Mouse (Mus musculus): ENCODE measurements around the gene Nsmf.
A peak's percentile ranks its signal among the peaks of the same experiment; 100 is the strongest.

Nsmf gene

DNA sequence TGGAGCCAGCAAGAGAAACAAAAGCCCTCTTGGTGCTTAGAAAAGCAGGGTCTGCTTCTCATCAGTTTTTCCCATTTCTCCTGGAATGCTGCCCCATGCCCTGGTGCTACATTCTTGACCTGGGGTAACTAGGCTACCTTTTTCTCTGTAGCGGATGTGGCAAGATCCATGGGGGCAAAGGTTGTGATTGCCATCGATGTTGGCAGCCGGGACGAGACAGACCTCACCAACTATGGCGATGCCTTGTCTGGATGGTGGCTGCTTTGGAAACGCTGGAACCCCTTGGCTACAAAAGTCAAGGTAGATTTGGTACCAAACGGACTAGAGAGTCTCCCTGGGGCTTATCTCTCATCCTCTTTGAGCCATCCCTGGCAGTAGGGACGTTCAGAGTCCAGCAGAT is 2.7 kb upstream of the Nsmf start:
- Histone ChIP-seq H3K4me1 (replicated peaks; ENCODE audit: low read depth, low read length) (peaks cover 20% of the 10 kb centered on the region), H3K36me3 (ENCODE audit: insufficient read depth, low read length) (peaks cover 21% of the 10 kb centered on the region; the same call in 1 of the 2 replicates), H3K4me3 (replicated peaks; ENCODE audit: low read length) (no peak overlapping the region), H3K27me3 (ENCODE audit: insufficient read depth, low read length) (peaks cover 25% of the 10 kb centered on the region), H3K9me3 (ENCODE audit: low read length) (no peaks in the 10 kb centered on the region)
- TF ChIP-seq POU5F1 (IDR thresholded peaks at IDR 0.05; ENCODE audit: borderline replicate concordance, low read length): no peak
- TF ChIP-seq CTCF (conservative IDR thresholded peaks at IDR 0.05; ENCODE audit: low read length): no peak

DNA sequence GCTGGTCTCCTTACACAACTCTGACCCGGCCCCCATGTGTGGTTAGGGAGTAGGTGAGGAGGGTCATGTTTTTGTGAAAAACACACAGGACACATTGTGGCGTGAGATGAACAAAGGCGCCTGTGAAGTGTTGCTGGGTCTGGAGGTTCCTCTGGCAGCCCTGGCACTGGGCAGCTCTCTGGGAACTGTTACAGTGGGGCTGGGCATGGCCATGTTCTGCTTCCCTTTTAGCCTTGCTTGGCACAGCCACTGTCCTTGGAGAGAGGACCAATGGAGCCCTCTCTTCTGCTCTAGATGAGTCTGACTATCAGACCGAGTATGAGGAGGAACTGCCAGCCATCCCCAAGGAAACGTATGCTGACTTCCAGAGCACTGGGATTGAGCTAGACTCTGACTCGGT is 1.1 kb upstream of the Nsmf start:
- Histone ChIP-seq H3K4me1 (replicated peaks; ENCODE audit: low read depth, low read length) (peaks cover 23% of the 10 kb centered on the region), H3K4me3 (replicated peaks; ENCODE audit: low read length) (no peak overlapping the region), H3K9me3 (ENCODE audit: low read length) (no peaks in the 10 kb centered on the region), H3K27me3 (ENCODE audit: insufficient read depth, low read length) (peaks cover 25% of the 10 kb centered on the region), H3K36me3 (ENCODE audit: insufficient read depth, low read length) (peaks cover 21% of the 10 kb centered on the region; the same call in 1 of the 2 replicates)
- TF ChIP-seq CTCF (conservative IDR thresholded peaks at IDR 0.05; ENCODE audit: low read length) (no peak), NANOG (IDR thresholded peaks at IDR 0.05; ENCODE audit: borderline replicate concordance, low read length) (no peak), POU5F1 (IDR thresholded peaks at IDR 0.05; ENCODE audit: borderline replicate concordance, low read length) (no peak)

DNA sequence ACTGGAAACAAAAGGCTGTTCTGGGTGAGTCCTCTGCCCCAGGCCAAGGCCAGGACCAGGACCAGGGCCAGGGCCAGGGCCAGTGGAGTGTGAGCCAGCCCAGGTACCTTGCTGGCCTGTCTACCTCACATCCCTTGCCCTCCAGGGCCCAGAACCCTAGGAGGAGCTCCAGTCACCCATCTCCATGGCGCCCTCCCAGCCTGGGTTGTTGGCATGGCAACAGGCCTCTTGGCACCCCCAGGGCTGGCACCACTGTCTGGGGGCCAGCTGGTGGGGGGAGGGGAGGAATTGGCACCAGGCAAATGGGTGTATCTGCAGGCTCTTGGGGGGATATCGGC is 882 bp downstream of the Nsmf start:
- no peaks in the 10 kb centered on the region for H3K9me3 ChIP-seq (ENCODE audit: low read length)
- peaks cover 21% of the 10 kb centered on the region; the same call in 1 of the 2 replicates for H3K36me3 ChIP-seq (ENCODE audit: insufficient read depth, low read length)
- H3K4me3 ChIP-seq (replicated peaks; ENCODE audit: low read length): peak overlapping the region; percentile 83
- peaks cover 27% of the 10 kb centered on the region for H3K27me3 ChIP-seq (ENCODE audit: insufficient read depth, low read length)
- peaks cover 40% of the 10 kb centered on the region for H3K4me1 ChIP-seq (replicated peaks; ENCODE audit: low read depth, low read length)
- no peak for TF ChIP-seq POU5F1 (IDR thresholded peaks at IDR 0.05; ENCODE audit: borderline replicate concordance, low read length)
- TF ChIP-seq CTCF (conservative IDR thresholded peaks at IDR 0.05; ENCODE audit: low read length): no peak
- no peak for TF ChIP-seq NANOG (IDR thresholded peaks at IDR 0.05; ENCODE audit: borderline replicate concordance, low read length)

DNA sequence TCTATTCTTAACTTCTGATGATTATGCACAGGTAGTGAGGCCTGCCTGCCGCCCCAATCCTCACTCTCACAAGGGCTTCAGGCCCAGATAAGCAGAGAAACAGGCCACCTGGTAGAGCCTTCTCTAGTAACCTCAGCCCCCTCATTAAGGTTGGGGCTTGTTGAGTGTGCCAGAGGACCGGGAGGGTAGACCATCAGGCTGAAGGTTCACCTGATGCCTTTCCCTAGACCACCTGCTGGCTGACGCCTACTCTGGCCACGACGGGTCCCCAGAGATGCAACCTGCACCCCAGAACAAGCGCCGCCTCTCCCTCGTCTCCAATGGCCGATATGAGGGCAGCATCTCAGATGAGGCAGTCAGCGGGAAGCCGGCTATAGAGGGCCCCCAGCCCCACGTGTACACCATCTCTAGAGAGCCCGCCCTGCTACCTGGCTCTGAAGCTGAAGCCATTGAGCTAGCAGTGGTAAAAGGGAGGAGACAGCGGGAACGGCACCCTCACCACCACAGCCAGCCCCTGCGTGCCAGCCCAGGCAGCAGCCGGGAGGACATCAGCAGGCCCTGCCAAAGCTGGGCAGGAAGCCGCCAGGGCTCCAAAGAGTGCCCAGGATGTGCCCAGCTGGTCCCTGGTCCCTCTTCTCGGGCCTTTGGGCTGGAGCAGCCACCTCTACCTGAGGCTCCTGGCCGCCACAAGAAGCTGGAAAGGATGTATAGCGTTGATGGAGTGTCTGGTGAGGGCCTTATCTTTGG is 1.4 kb downstream of the Nsmf start:
- Histone ChIP-seq H3K36me3 (ENCODE audit: insufficient read depth, low read length) (peaks cover 21% of the 10 kb centered on the region; the same call in 1 of the 2 replicates), H3K27me3 (ENCODE audit: insufficient read depth, low read length) (peaks cover 30% of the 10 kb centered on the region), H3K4me1 (replicated peaks; ENCODE audit: low read depth, low read length) (peaks cover 40% of the 10 kb centered on the region), H3K4me3 (replicated peaks; ENCODE audit: low read length) (peak overlapping the region; percentile 65), H3K9me3 (ENCODE audit: low read length) (no peaks in the 10 kb centered on the region)
- TF ChIP-seq CTCF (conservative IDR thresholded peaks at IDR 0.05; ENCODE audit: low read length) (no peak), POU5F1 (IDR thresholded peaks at IDR 0.05; ENCODE audit: borderline replicate concordance, low read length) (no peak), NANOG (IDR thresholded peaks at IDR 0.05; ENCODE audit: borderline replicate concordance, low read length) (no peak)

DNA sequence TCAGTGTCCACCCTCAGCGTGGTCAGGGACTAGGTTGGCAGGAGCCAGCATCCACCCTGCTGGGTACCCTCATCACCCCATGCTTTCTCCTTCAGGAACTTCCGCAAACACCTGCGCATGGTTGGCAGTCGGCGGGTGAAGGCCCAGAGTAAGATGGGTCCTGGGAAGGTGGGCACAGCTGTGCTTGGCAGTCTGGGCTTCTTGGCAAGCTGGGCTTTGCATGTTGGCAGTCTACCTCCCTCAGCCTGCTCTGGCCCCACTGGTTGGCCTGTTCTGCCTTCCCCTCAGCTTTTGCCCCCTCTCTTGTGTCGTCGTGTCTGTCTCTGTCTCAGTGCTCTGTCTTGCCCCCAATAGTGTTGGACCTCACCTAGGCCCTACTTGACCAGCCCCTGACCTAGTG is 4.8 kb downstream of the Nsmf start:
- Histone ChIP-seq H3K4me3 (replicated peaks; ENCODE audit: low read length) (no peak overlapping the region), H3K4me1 (replicated peaks; ENCODE audit: low read depth, low read length) (peaks cover 38% of the 10 kb centered on the region), H3K36me3 (ENCODE audit: insufficient read depth, low read length) (no peaks in the 10 kb centered on the region), H3K9me3 (ENCODE audit: low read length) (no peaks in the 10 kb centered on the region), H3K27me3 (ENCODE audit: insufficient read depth, low read length) (peaks cover 29% of the 10 kb centered on the region)
- TF ChIP-seq CTCF (conservative IDR thresholded peaks at IDR 0.05; ENCODE audit: low read length) (no peak), POU5F1 (IDR thresholded peaks at IDR 0.05; ENCODE audit: borderline replicate concordance, low read length) (no peak), NANOG (IDR thresholded peaks at IDR 0.05; ENCODE audit: borderline replicate concordance, low read length) (no peak)

DNA sequence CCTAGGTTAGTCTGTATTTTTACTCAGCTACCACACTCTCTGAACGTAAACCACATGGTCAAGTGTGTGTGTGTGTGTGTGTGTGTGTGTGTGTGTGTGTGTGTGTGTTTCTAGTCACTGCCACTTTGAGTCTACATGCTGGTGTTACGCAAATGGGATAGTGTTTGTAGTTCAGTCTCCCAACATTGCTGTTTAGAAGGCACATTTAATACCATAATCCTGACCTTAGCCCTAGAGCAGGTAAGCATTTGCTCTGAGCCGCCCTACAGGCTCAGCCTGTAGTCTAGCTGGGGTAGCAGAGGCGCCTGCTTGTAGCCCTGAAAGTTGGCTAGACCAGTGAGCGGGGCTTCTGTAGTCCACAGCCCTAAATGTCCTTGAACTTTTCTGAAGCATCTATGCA is 9.4 kb downstream of the Nsmf start:
- TF ChIP-seq NANOG (IDR thresholded peaks at IDR 0.05; ENCODE audit: borderline replicate concordance, low read length) (no peak), CTCF (conservative IDR thresholded peaks at IDR 0.05; ENCODE audit: low read length) (no peak), POU5F1 (IDR thresholded peaks at IDR 0.05; ENCODE audit: borderline replicate concordance, low read length) (no peak)
- Histone ChIP-seq H3K27me3 (ENCODE audit: insufficient read depth, low read length) (peaks cover 9% of the 10 kb centered on the region), H3K4me1 (replicated peaks; ENCODE audit: low read depth, low read length) (peaks cover 13% of the 10 kb centered on the region), H3K4me3 (replicated peaks; ENCODE audit: low read length) (no peak overlapping the region), H3K36me3 (ENCODE audit: insufficient read depth, low read length) (no peaks in the 10 kb centered on the region), H3K9me3 (ENCODE audit: low read length) (no peaks in the 10 kb centered on the region)

DNA sequence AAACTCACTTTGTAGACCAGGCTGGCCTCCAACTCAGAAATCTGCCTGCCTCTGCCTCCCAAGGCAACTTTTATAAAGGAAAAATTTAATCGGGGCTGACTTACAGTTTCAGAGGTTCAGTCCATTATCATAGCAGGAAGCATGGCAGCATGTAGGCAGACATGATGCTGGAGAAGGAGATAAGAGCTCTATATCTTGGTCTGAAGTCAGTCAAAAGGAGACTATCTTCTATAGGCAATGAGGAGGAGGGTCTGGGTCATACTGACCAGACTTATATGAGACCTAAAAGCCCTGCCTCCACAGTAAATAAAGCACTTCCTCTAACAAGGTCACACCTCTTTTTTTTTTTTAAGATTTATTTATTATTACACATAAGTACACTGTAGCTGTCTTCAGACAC is 10.1 kb downstream of the Nsmf start:
- peaks cover 9% of the 10 kb centered on the region for H3K27me3 ChIP-seq (ENCODE audit: insufficient read depth, low read length)
- H3K36me3 ChIP-seq (ENCODE audit: insufficient read depth, low read length): no peaks in the 10 kb centered on the region
- no peak overlapping the region for H3K4me3 ChIP-seq (replicated peaks; ENCODE audit: low read length)
- peaks cover 5% of the 10 kb centered on the region for H3K4me1 ChIP-seq (replicated peaks; ENCODE audit: low read depth, low read length)
- TF ChIP-seq NANOG (IDR thresholded peaks at IDR 0.05; ENCODE audit: borderline replicate concordance, low read length) (no peak), CTCF (conservative IDR thresholded peaks at IDR 0.05; ENCODE audit: low read length) (no peak), POU5F1 (IDR thresholded peaks at IDR 0.05; ENCODE audit: borderline replicate concordance, low read length) (no peak)
- H3K9me3 ChIP-seq (ENCODE audit: low read length): no peaks in the 10 kb centered on the region

DNA sequence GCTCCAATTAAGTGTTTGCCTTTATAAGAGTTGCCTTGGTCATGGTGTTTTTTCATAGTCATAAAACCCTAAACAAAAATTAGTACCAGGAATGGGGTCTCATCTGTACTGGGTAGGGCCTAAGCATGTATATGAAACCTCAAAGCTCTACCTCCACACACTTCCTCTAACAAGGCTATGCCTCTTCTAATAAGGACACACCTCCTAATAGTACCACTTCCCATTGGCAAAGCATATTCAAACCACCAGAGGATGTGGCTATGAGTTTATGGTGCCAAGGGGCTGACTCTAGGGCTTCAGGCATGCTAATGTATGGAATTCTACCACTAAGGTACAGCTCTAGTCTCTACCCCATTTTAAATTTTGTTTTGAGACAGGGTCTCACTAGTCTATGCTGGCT is 11.4 kb downstream of the Nsmf start:
- peaks cover 4% of the 10 kb centered on the region for H3K27me3 ChIP-seq (ENCODE audit: insufficient read depth, low read length)
- H3K4me3 ChIP-seq (replicated peaks; ENCODE audit: low read length): no peak overlapping the region
- TF ChIP-seq CTCF (conservative IDR thresholded peaks at IDR 0.05; ENCODE audit: low read length): no peak
- TF ChIP-seq POU5F1 (IDR thresholded peaks at IDR 0.05; ENCODE audit: borderline replicate concordance, low read length): no peak
- no peak for TF ChIP-seq NANOG (IDR thresholded peaks at IDR 0.05; ENCODE audit: borderline replicate concordance, low read length)
- H3K36me3 ChIP-seq (ENCODE audit: insufficient read depth, low read length): no peaks in the 10 kb centered on the region
- no peaks in the 10 kb centered on the region for H3K9me3 ChIP-seq (ENCODE audit: low read length)
- H3K4me1 ChIP-seq (replicated peaks; ENCODE audit: low read depth, low read length): no peaks in the 10 kb centered on the region

DNA sequence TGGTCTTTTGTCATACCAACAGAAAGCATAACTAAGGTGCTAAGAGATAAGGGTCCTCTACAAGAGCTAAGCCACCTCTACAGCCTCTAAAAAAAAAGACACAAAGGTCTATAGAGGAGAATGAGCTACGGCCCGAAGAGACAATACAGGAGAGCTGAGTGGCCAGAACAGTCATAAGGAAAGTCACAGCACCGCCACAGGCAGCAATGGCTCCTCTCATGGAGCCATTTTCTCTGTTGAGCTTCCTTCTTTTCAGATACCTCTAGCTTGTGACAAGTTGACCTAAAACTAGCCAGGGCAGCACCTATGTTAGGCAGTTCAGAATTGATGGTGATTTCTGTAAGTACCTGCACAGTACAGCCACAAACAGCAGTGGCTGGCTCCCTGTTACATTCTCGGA is 12.4 kb downstream of the Nsmf start:
- no peak overlapping the region for H3K4me3 ChIP-seq (replicated peaks; ENCODE audit: low read length)
- H3K9me3 ChIP-seq (ENCODE audit: low read length): no peaks in the 10 kb centered on the region
- peaks cover 2% of the 10 kb centered on the region; the same call in 1 of the 2 replicates for H3K27me3 ChIP-seq (ENCODE audit: insufficient read depth, low read length)
- no peaks in the 10 kb centered on the region for H3K4me1 ChIP-seq (replicated peaks; ENCODE audit: low read depth, low read length)
- H3K36me3 ChIP-seq (ENCODE audit: insufficient read depth, low read length): no peaks in the 10 kb centered on the region
- TF ChIP-seq NANOG (IDR thresholded peaks at IDR 0.05; ENCODE audit: borderline replicate concordance, low read length) (no peak), POU5F1 (IDR thresholded peaks at IDR 0.05; ENCODE audit: borderline replicate concordance, low read length) (no peak), CTCF (conservative IDR thresholded peaks at IDR 0.05; ENCODE audit: low read length) (no peak)

Measured in E14TG2a.4 (cell line).